30 mouse cellular contexts compared by ENCODE assay signal in genomic region chr3:98614406-98614927, GRCm38 (mm10). TPM values are rescaled to one million over a fixed set of nuclear protein-coding genes. Genes with fewer than 3 reads are reported as not detected.
"Had no signal": no experiment of that assay in that cellular context is flagged by ENCODE, and none has a peak within 500 bp of the region (broad histone marks: within the 10 kb centered on the region; RNA-seq: fewer than 3 reads in every experiment).

No protein-coding gene starts in this region.

RNA-seq across cellular contexts. Expression of gene Hsd3b5, which starts 15.6 kb away (rescaled TPM):
- total RNA-seq: common myeloid progenitor, adult 5-6 weeks; forebrain, postnatal 0 days; gastrocnemius, adult 2 months; gastrocnemius, adult 8-10 months; gastrocnemius, postnatal 10 days; gastrocnemius, postnatal 14 days; gastrocnemius, postnatal 25 days; gastrocnemius, postnatal 36 days; gastrocnemius, postnatal 4 days; granulocyte monocyte progenitor cell, adult 5-6 weeks; heart, adult 18-20 months; heart, adult 2 months; heart, adult 8-10 months had no signal
- polyA plus RNA-seq: cerebellum, adult 2 months; cortical plate, adult 2 months; embryonic facial prominence, embryonic 10.5 days; embryonic facial prominence, embryonic 11.5 days; embryonic facial prominence, embryonic 12.5 days; embryonic facial prominence, embryonic 13.5 days; embryonic facial prominence, embryonic 15.5 days; erythroblast, embryonic 14.5 days; forebrain, embryonic 10.5 days; forebrain, embryonic 11.5 days; forebrain, embryonic 12.5 days; forebrain, embryonic 13.5 days; forebrain, embryonic 14.5 days; forebrain, embryonic 15.5 days; forebrain, embryonic 16.5 days; forebrain, postnatal 0 days; frontal cortex, adult 2 months; gonadal fat pad, adult 2 months; heart, adult 2 months had no signal

RNA-seq across cellular contexts. Expression of gene Gm10681, which starts 25.9 kb away (rescaled TPM):
- total RNA-seq: common myeloid progenitor, adult 5-6 weeks; forebrain, postnatal 0 days; gastrocnemius, adult 2 months; gastrocnemius, adult 8-10 months; gastrocnemius, postnatal 10 days; gastrocnemius, postnatal 14 days; gastrocnemius, postnatal 25 days; gastrocnemius, postnatal 36 days; gastrocnemius, postnatal 4 days; granulocyte monocyte progenitor cell, adult 5-6 weeks; heart, adult 18-20 months; heart, adult 2 months; heart, adult 8-10 months had no signal
- polyA plus RNA-seq: cerebellum, adult 2 months; cortical plate, adult 2 months; embryonic facial prominence, embryonic 10.5 days; embryonic facial prominence, embryonic 11.5 days; embryonic facial prominence, embryonic 12.5 days; embryonic facial prominence, embryonic 13.5 days; embryonic facial prominence, embryonic 15.5 days; erythroblast, embryonic 14.5 days; forebrain, embryonic 10.5 days; forebrain, embryonic 11.5 days; forebrain, embryonic 12.5 days; forebrain, embryonic 13.5 days; forebrain, embryonic 14.5 days; forebrain, embryonic 15.5 days; forebrain, embryonic 16.5 days; forebrain, postnatal 0 days; frontal cortex, adult 2 months; gonadal fat pad, adult 2 months; heart, adult 2 months had no signal
